Mouse (Mus musculus) kidney, postnatal 0 days (tissue): Measurements from ENCODE around the gene A3galt2. TPM values are rescaled to one million over a fixed set of nuclear protein-coding genes. Genes with fewer than 3 reads are reported as not detected.

ENCODE experiments used
- ATAC-seq: fragments of 200-750 bp; cut with Nextera tagmentation; replicated peaks from 2 replicates; pipeline ENCODE4 v1.8.0; 2017; ENCODE audit warnings: low read depth, moderate number of reproducible peaks, moderate TSS enrichment, moderate library complexity; ENCODE audit not compliant: low FRiP score
- DNase-seq: peaks from one replicate; pipeline ENCODE4 v3.0.0-alpha.2; 2016; ENCODE audit warnings: low spot score
- H3K27ac ChIP-seq: fragments of 300-500 bp; sonication (generic); 2 replicates; pipeline ENCODE4 v1.5.1; 2014; ENCODE audit warnings: mild to moderate bottlenecking
- H3K27me3 ChIP-seq: fragments of 300-500 bp; sonication (generic); 2 replicates; pipeline ENCODE4 v1.6.1; 2014; ENCODE audit warnings: low read length, mixed read lengths; ENCODE audit not compliant: insufficient read depth
- H3K36me3 ChIP-seq: fragments of 300-500 bp; sonication (generic); 2 replicates; pipeline ENCODE4 v1.6.1; 2014; ENCODE audit warnings: low read length, mixed read lengths; ENCODE audit not compliant: insufficient read depth
- H3K4me1 ChIP-seq: fragments of 300-500 bp; sonication (generic); replicated peaks from 2 replicates; pipeline ENCODE4 v1.6.1; 2014; ENCODE audit warnings: antibody characterized with exemption, low read length, mixed read lengths; ENCODE audit not compliant: insufficient read depth
- H3K4me2 ChIP-seq: fragments of 300-500 bp; sonication (generic); 2 replicates; pipeline ENCODE4 v1.6.1; 2014; ENCODE audit warnings: mild to moderate bottlenecking, low read length, moderate library complexity, mixed read lengths
- H3K4me3 ChIP-seq: fragments of 300-500 bp; sonication (generic); replicated peaks from 2 replicates; pipeline ENCODE4 v1.5.1; 2014; ENCODE audit warnings: low read depth, low read length
- H3K9ac ChIP-seq: fragments of 300-500 bp; sonication (generic); 2 replicates; pipeline ENCODE4 v1.6.1; 2014; ENCODE audit warnings: low read depth, low read length
- H3K9me3 ChIP-seq: fragments of 300-500 bp; sonication (generic); replicated peaks from 2 replicates; pipeline ENCODE4 v1.6.1; 2016; ENCODE audit warnings: low read length, inconsistent platforms, mixed read lengths
- CTCF ChIP-seq: IDR thresholded peaks from 2 replicates; pipeline ENCODE4 v1.5.1; 2016; ENCODE audit warnings: antibody characterized with exemption, low read depth, mild to moderate bottlenecking, moderate library complexity
- WGBS: fragments of 180-500 bp; shearing (Covaris S2); extraction: QIAGEN DNeasy Blood & Tissue Kit; methylation state at CpG from one replicate; pipeline ENCODE4 v1.1.7; 2014; 5-methylcytosine and 5-hydroxymethylcytosine counted together
- polyA plus RNA-seq: library from polyadenylated mRNA; unstranded; fragments of >200 nt; fragmentation: Nextera tagmentation; extraction: Ambion mirVana; gene quantifications from 2 replicates; pipeline ENCODE4 v1.2.1, GENCODE M21; 2015

The A3galt2 gene
- 0.13 and 0.23 TPM in 2 replicates for polyA plus RNA-seq

- WGBS, result 59% methylated on average over 3 of the region's 3 CpGs
- H3K27ac ChIP-seq, result no peak within 1 kb of the TSS
Measured at GRCm38 (mm10) chr4:128755064-128755463, at the start of gene A3galt2. TSS of gene A3galt2 (plus strand) at chr4:128755364.

DNA sequence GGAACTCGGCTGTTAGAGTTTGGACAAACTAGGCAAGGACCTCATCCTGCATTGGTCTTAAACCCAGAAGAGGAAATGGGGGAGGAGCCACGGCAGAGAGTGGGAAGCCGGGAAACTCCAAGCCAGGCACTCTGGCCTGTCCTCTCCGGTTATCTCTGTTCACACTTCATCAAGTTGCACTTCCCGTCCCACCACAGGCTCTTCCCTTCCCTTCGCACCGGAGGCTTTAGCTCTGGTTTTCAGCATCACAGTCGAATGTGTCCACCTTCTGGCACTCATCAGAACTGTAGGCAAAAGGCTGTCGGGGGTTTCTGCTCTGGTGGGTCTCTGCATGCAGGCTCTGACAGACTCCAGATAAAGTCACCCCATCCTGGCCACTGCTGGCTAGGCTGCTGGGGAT, 48.5 kb upstream of the A3galt2 start:
- H3K27me3 ChIP-seq, result no peaks in the 10 kb centered on the region
- WGBS, result 8% methylated on average over 9 of the region's 9 CpGs
- peaks cover 2% of the 10 kb centered on the region; the same call in 1 of the 2 replicates for H3K4me1 ChIP-seq
- H3K4me2 ChIP-seq, result no peak overlapping the region
- 0 out of 2 replicates have a peak, but pooled peaks cover 2% of the 10 kb centered on the region for H3K36me3 ChIP-seq
- peak; percentile 84 for TF ChIP-seq CTCF
- H3K9me3 ChIP-seq, result no peaks in the 10 kb centered on the region
- peak; percentile 55 for ATAC-seq
- no peak overlapping the region for H3K9ac ChIP-seq
- no peak overlapping the region for H3K4me3 ChIP-seq
- H3K27ac ChIP-seq, result no peak overlapping the region
- peak; percentile 93 for DNase-seq

More at GRCm38 (mm10) chr4:128755064-128755463, at the start of gene A3galt2:
- Histone ChIP-seq H3K4me3 (no peak within 1 kb of the TSS), H3K36me3 (peaks cover 35% of the 10 kb centered on the region), H3K27me3 (no peaks in the 10 kb centered on the region), H3K9ac (no peak within 1 kb of the TSS), H3K9me3 (no peaks in the 10 kb centered on the region), H3K4me1 (peaks cover 6% of the 10 kb centered on the region; the same call in 1 of the 2 replicates), H3K4me2 (no peak within 1 kb of the TSS)
- ATAC-seq, result no peak
- TF ChIP-seq CTCF, result no peak
- DNase-seq, result no peak

GRCm38 (mm10) chr4:128707384-128707783, 47.8 kb upstream of the A3galt2 start:
- Histone ChIP-seq H3K36me3 (0 out of 2 replicates have a peak, but pooled peaks cover 2% of the 10 kb centered on the region), H3K27me3 (no peaks in the 10 kb centered on the region), H3K9me3 (no peaks in the 10 kb centered on the region), H3K4me2 (no peak overlapping the region), H3K9ac (no peak overlapping the region), H3K27ac (no peak overlapping the region), H3K4me1 (peaks cover 6% of the 10 kb centered on the region; the same call in 1 of the 2 replicates), H3K4me3 (no peak overlapping the region)
- ATAC-seq, result no peak
- DNase-seq, result no peak
- WGBS, result 60% methylated on average over 4 of the region's 4 CpGs
- no peak; the same call in 1 of the 2 replicates for TF ChIP-seq CTCF

DNA sequence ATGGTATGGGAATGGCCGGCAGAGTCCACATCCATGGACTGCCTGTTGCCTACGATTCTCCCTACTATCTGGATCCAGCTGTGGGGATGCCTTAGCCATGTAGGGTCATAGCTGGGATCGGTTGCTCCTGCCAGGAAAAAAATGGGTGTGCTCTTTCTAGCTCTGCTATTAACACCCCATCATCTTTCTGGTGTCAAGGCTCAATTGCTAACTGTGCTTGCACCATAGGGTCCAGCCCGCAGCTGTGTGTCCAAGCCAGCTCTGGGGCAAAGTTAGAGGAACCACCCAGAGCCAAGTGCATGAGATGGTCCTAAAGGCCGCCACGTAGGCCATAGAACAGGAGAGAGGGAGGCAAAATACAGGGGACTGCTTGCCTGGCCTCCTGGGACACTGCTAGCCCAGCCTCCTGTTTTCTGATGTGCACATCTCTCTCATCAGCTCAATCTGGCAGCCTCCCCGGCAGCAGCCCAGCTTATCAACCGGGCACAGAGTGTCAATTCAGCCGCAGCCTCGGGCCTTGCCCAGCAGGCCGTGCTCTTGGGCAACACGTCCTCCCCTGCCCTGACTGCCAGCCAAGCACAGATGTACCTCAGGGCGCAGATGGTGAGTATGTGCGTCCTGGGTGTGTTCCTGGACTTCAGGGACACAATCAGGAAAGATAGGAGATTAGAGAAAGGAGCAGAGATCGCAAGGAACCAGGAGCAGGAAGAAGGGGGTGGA, 45.9 kb upstream of the A3galt2 start:
- 0 out of 2 replicates have a peak, but pooled peaks cover 2% of the 10 kb centered on the region for H3K36me3 ChIP-seq
- DNase-seq, result no peak
- TF ChIP-seq CTCF, result no peak
- peaks cover 6% of the 10 kb centered on the region; the same call in 1 of the 2 replicates for H3K4me1 ChIP-seq
- ATAC-seq, result no peak
- H3K27ac ChIP-seq, result no peak overlapping the region
- no peak overlapping the region for H3K4me3 ChIP-seq
- H3K9ac ChIP-seq, result no peak overlapping the region
- 87% methylated on average over 15 of the region's 15 CpGs for WGBS
- no peaks in the 10 kb centered on the region for H3K27me3 ChIP-seq
- H3K9me3 ChIP-seq, result no peaks in the 10 kb centered on the region
- H3K4me2 ChIP-seq, result no peak overlapping the region

GRCm38 (mm10) chr4:128709781-128710166, 45.4 kb upstream of the A3galt2 start:
- no peak overlapping the region for H3K4me2 ChIP-seq
- ATAC-seq, result no peak
- TF ChIP-seq CTCF, result no peak
- no peak overlapping the region for H3K27ac ChIP-seq
- no peaks in the 10 kb centered on the region for H3K9me3 ChIP-seq
- 0 out of 2 replicates have a peak, but pooled peaks cover 2% of the 10 kb centered on the region for H3K36me3 ChIP-seq
- no peak for DNase-seq
- H3K4me1 ChIP-seq, result peaks cover 6% of the 10 kb centered on the region; the same call in 1 of the 2 replicates
- no peak overlapping the region for H3K4me3 ChIP-seq
- H3K27me3 ChIP-seq, result no peaks in the 10 kb centered on the region
- no peak overlapping the region for H3K9ac ChIP-seq
- WGBS, result 94% methylated on average over 12 of the region's 12 CpGs

GRCm38 (mm10) chr4:128710286-128710685, 44.9 kb upstream of the A3galt2 start:
- ATAC-seq, result no peak
- no peak overlapping the region for H3K4me3 ChIP-seq
- peaks cover 9% of the 10 kb centered on the region for H3K4me1 ChIP-seq
- no peak overlapping the region for H3K27ac ChIP-seq
- no peaks in the 10 kb centered on the region for H3K9me3 ChIP-seq
- no peak for DNase-seq
- WGBS, result 95% methylated on average over 6 of the region's 6 CpGs
- no peak overlapping the region for H3K9ac ChIP-seq
- no peak overlapping the region for H3K4me2 ChIP-seq
- H3K36me3 ChIP-seq, result 0 out of 2 replicates have a peak, but pooled peaks cover 2% of the 10 kb centered on the region
- no peak for TF ChIP-seq CTCF
- no peaks in the 10 kb centered on the region for H3K27me3 ChIP-seq
